Mouse (Mus musculus) telencephalon, adult 2 months (tissue): ENCODE data around the gene Cacna1d.

Source experiments
- DNase-seq: peaks from one replicate; pipeline ENCODE4 v3.0.0-alpha.2; 2011; ENCODE audit warnings: low read depth, low spot score

Gene Cacna1d

GRCm38 (mm10) chr14:30371070-30371469, 120.2 kb downstream of the Cacna1d start:
- DNase-seq: no peak

- no peak for DNase-seq
Observed at GRCm38 (mm10) chr14:30367074-30367473, 124.2 kb downstream of the Cacna1d start.

GRCm38 (mm10) chr14:30365866-30366265, 125.4 kb downstream of the Cacna1d start:
- DNase-seq: peak; percentile 67

- DNase-seq: no peak
Observed at GRCm38 (mm10) chr14:30363487-30364167, 127.6 kb downstream of the Cacna1d start.

GRCm38 (mm10) chr14:30362370-30362769, 128.9 kb downstream of the Cacna1d start:
- no peak for DNase-seq

- no peak for DNase-seq
Observed at GRCm38 (mm10) chr14:30360478-30360877, 130.8 kb downstream of the Cacna1d start.

GRCm38 (mm10) chr14:30360004-30360403, 131.3 kb downstream of the Cacna1d start:
- no peak for DNase-seq

- DNase-seq: no peak
Observed at GRCm38 (mm10) chr14:30358028-30358427, 133.2 kb downstream of the Cacna1d start.

- DNase-seq: no peak
Observed at GRCm38 (mm10) chr14:30356456-30356855, 134.8 kb downstream of the Cacna1d start.

GRCm38 (mm10) chr14:30354761-30355160, 136.5 kb downstream of the Cacna1d start:
- DNase-seq: no peak

- DNase-seq: no peak
Observed at GRCm38 (mm10) chr14:30354127-30354463, 137.2 kb downstream of the Cacna1d start.

- DNase-seq: no peak
Observed at GRCm38 (mm10) chr14:30353291-30354126, 137.7 kb downstream of the Cacna1d start.

GRCm38 (mm10) chr14:30352951-30353270, 138.3 kb downstream of the Cacna1d start:
- DNase-seq: no peak

- DNase-seq: no peak
Observed at GRCm38 (mm10) chr14:30352061-30352950, 138.9 kb downstream of the Cacna1d start.

- no peak for DNase-seq
Observed at GRCm38 (mm10) chr14:30350285-30350684, 141.0 kb downstream of the Cacna1d start.

GRCm38 (mm10) chr14:30344948-30345865, 146.0 kb downstream of the Cacna1d start:
- DNase-seq: no peak

GRCm38 (mm10) chr14:30343740-30344139, 147.5 kb downstream of the Cacna1d start:
- DNase-seq: no peak

- no peak for DNase-seq
Observed at GRCm38 (mm10) chr14:30341825-30342590, 149.2 kb downstream of the Cacna1d start.

GRCm38 (mm10) chr14:30340140-30340539, 151.1 kb downstream of the Cacna1d start:
- DNase-seq: no peak

GRCm38 (mm10) chr14:30331856-30332255, 159.4 kb downstream of the Cacna1d start:
- no peak for DNase-seq
